Mouse (Mus musculus) ES-E14 (cell line): ENCODE results near the gene Pla2r1.

Experiments
- HCFC1 ChIP-seq: IDR thresholded peaks from 2 replicates; pipeline ENCODE4 v1.6.1; 2012; ENCODE audit warnings: low read length, inconsistent platforms, borderline replicate concordance; ENCODE audit not compliant: insufficient read depth
- MAFK ChIP-seq: IDR thresholded peaks from 2 replicates; pipeline ENCODE4 v1.6.1; 2014; ENCODE audit warnings: mild to moderate bottlenecking, low read depth, low read length, inconsistent platforms; ENCODE audit not compliant: insufficient read depth
- ZC3H11A ChIP-seq: IDR thresholded peaks from 2 replicates; pipeline ENCODE4 v1.6.1; 2012; ENCODE audit warnings: low read depth, mild to moderate bottlenecking, inconsistent platforms, low read length, borderline replicate concordance
- ZNF384 ChIP-seq: IDR thresholded peaks from 2 replicates; pipeline ENCODE4 v1.6.1; 2012; ENCODE audit warnings: low read depth, low read length, inconsistent platforms

DNA sequence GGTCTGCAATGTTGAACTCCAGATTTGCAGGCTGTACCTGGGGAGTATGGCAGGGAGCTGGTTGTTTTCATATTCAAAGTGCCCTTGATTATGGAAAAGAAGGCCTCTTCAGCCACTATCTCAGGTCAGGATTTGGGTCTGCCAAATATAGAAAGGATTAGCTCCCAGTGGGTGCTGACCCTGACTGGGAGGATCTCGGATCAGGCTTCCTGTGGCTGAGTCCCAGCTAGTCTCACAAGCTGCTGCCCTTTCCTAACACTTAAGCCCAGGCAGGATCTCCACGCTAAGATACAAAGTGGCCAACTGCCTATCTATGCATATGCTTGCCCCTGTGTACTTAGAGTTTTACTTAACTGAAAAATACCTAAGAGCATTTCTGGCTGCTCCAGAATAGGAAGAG, 1.4 kb downstream of the Pla2r1 start:
- TF ChIP-seq HCFC1 (no peak), ZC3H11A (no peak), ZNF384 (no peak), MAFK (no peak)
